Mouse (Mus musculus) liver, adult (tissue): ENCODE measurements around the gene Clcn2.

Experiments
- GATA4 ChIP-seq: IDR thresholded peaks from 2 replicates; pipeline ENCODE4 v1.6.1; 2014; ENCODE audit warnings: mild to moderate bottlenecking, low read length; ENCODE audit not compliant: insufficient replicate concordance

The Clcn2 gene

GRCm38 (mm10) chr16:20731688-20732087, 14.1 kb upstream of the Clcn2 start:
- TF ChIP-seq GATA4: no peak

DNA sequence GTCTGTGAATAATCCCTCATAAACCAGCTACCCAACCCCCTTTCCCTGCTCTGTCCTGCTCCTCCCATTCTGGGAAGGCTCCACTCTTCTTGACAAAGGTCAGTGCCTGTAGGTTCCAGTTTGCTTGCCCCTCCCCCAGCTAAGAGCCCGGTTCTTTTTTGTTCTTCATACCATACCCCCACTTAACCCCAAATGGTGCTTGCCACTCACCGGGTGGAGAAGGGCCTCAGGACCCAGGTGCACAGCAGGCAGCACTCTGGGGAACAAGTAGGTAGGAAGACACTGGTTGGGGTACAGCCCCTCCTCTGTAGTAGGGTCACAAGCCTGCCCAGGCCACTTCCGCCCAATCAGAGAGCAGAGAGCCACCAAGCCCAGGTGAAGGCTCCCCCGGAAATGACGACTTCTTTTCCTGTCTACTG, 12.8 kb upstream of the Clcn2 start:
- no peak for TF ChIP-seq GATA4

GRCm38 (mm10) chr16:20726384-20726783, 8.8 kb upstream of the Clcn2 start:
- TF ChIP-seq GATA4: no peak

DNA sequence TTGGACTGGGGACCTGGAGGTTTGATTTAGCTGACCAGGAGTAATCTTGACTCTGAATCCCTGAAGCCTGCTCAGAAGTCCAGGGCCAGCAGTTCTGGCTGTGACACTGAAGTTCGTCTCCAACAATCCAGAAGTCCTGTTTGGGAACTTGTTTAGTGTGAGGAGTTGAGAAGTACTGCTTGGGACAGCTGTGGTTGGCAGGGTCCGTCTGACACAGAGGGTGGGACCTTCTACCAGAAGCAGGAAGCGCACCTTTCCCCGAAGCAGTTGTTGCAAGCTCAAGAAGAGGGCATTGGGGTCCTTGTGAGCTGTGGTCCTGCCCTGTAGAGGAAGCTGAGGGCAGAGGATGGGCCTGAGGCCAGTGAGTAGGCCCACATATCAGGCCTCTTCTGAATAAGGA, 8.2 kb upstream of the Clcn2 start:
- TF ChIP-seq GATA4: no peak

DNA sequence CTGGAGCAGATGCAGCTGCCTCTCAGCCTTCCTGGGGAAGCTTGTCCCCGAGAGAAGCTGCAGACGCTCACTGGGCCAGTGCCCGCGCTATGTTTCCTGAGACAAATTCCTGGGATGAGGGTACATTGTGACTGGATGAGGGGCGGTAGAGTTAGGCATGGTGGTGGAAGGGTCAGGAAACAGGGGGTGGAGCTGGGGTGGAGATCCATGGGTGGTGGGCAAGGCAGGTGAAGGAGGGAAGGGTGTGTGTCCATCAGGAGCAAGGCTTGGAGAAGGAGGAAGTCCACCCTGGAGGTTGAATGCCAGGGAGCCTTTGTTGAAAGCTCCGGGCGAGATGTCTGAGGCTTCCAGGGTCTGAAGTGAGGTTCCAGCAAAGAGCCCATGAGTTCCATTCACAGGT, 7.8 kb upstream of the Clcn2 start:
- TF ChIP-seq GATA4: no peak

DNA sequence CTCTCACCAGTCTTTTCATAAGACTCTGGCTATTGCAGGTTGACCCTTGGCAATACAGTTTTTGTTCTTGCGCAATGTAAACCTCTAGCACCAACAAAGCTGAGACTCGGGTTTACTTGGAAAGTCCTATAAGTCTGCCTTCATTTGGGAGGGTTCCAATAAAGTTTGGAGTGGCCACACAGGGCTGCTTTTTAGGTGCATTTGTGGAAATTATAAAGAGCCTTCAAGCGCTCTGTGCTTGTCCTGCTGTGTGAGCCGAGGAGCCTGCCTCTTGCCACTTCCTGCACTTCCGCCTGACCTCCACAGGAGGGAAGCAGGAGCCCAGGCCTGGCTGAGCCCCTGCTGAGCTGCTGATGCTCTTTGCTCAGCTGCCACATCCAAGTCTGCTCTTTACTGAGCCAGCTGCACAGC, 6.8 kb upstream of the Clcn2 start:
- TF ChIP-seq GATA4: no peak

DNA sequence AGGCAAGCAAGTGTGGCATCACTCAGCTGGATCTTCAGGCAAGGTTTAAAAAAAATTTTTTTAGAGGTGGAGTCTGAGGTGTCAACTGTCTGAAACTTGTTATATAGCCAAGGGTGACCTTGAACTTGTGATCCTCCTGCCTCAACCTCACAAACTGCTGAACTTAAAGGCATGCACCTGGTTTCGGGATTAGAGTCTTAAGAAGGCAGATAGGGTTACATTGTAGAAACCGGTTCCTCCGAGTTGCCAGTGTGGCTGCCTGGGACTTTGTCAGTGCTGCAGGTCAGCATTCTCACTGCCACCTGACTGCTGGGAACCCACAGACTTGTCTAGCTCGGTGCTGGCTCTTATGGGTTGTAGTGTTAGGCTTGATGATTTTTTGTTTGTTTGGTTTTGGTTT, 5.7 kb upstream of the Clcn2 start:
- no peak for TF ChIP-seq GATA4

DNA sequence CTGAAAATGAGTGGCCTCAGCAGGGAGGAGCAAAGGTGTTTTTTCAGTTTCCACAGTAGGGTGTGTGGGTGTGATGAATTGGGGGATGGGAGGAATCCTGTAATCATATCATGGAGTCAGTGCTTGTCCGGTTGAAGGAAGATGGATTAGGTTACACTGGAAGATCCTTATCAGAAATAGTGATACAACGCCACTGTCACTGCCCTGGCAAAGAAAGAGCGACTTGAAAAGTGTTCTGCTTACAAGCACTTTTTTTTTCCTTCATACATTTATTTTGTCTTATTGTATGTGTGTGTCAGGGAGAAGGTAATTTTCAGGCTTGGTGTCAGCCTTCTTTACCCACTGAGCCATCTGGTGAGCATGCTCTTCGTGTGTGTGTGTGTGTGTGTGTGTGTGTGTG, 5.2 kb upstream of the Clcn2 start:
- TF ChIP-seq GATA4: no peak

GRCm38 (mm10) chr16:20721808-20722207, 4.3 kb upstream of the Clcn2 start:
- TF ChIP-seq GATA4: no peak

- TF ChIP-seq GATA4: no peak
These were observed 578 bp upstream of the Clcn2 start for GRCm38 (mm10) chr16:20717978-20718670.

- TF ChIP-seq GATA4: no peak
These were observed 735 bp downstream of the Clcn2 start for GRCm38 (mm10) chr16:20716841-20717180.

- no peak; the same call in 1 of the 2 replicates for TF ChIP-seq GATA4
These were observed 1.3 kb downstream of the Clcn2 start for GRCm38 (mm10) chr16:20715976-20716840.

- TF ChIP-seq GATA4: no peak
These were observed 2.0 kb downstream of the Clcn2 start for GRCm38 (mm10) chr16:20715566-20715965.

GRCm38 (mm10) chr16:20715161-20715560, 2.4 kb downstream of the Clcn2 start:
- no peak for TF ChIP-seq GATA4

- no peak for TF ChIP-seq GATA4
These were observed 3.1 kb downstream of the Clcn2 start for GRCm38 (mm10) chr16:20714307-20715080.

- no peak for TF ChIP-seq GATA4
These were observed 4.7 kb downstream of the Clcn2 start for GRCm38 (mm10) chr16:20712889-20713288.
